Mouse (Mus musculus) spleen, adult 10 weeks (tissue): ENCODE measurements around the gene Scg5. TPM values are rescaled to one million over a fixed set of nuclear protein-coding genes. Genes with fewer than 3 reads are reported as not detected.

ENCODE experiments used
- polyA plus RNA-seq: library from polyadenylated mRNA; stranded (reverse); fragments of 350-450 nt; fragmentation: Illumina TruSeq; extraction: RNeasy Lipid Tissue Mini Kit (QIAGEN cat#74804); gene quantifications from one replicate; pipeline ENCODE4 v1.2.3, GENCODE M21; 2015; ENCODE audit warnings: low replicate concordance; ENCODE audit not compliant: insufficient read depth

The Scg5 gene
- 1.1 TPM for polyA plus RNA-seq

DNA sequence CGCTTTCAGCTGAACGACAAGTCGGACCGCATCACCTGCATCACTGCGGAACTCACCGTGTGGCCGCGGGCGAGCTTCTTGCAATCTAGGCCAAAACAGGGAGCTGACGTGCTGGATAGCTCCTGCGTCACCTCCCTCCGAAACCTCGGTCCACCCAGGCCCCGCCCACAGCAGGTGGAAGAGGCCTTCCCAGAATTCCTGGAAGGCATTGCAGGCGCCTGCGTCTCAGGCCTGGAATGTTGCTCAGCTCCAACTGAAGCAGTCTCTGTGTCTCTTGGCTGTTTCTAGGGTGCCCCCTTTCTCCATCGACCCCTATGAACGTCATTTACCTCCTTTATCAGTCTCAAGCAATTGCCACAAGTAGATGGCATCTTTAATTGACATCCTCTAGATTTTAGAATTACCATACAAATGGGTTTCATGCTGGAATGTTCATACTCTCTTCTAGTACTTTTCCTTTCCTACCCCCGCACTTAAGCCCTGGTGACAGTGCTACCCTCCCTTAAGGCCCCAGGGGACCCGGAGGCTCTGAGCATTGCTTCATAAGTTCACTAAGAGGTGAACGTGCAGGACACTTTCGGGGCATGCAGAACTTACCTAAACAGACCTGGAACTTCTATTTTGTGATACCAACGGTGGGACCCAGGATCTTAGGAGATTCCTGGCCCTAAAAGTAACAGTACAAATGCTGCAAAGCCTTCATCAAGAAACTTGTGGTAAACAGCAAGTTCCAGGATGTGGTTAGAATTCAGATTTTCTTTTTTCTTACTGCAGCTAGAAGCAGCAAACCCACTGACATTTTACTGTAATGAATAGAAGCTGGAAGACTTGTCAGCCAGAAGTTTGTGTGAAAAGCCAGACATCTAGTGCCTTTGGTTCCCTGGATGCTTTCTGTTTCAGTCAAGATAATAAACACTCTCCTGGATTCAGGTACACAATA, at the start of gene Scg5:
Scg5 (minus strand) TSS at position 179 of the 940 bp plus-strand sequence.

GRCm38 (mm10) chr2:113848245-113849121, 19.6 kb upstream of the Scg5 start, which contains the start of gene Arhgap11a:
TSS of gene Arhgap11a (minus strand) at chr2:113848661.

GRCm38 (mm10) chr2:113758311-113759161, 70.4 kb downstream of the Scg5 start, which contains the start of gene Grem1:
TSS of gene Grem1 (minus strand) at chr2:113758646.

Other genes with a start within 250 kb of the Scg5 start
- gene Grem1, start 70.5 kb downstream of the Scg5 start, polyA plus RNA-seq: 9.2 TPM
- 25.3 TPM for gene Arhgap11a, start 19.5 kb upstream of the Scg5 start, polyA plus RNA-seq
- gene Gjd2, start 184.5 kb upstream of the Scg5 start, polyA plus RNA-seq: not detected
- not detected for gene Actc1, start 224.4 kb upstream of the Scg5 start, polyA plus RNA-seq